Mouse (Mus musculus) limb, embryonic 11.5 days (tissue): ENCODE results near the gene Park7. TPM values are rescaled to one million over a fixed set of nuclear protein-coding genes. Genes with fewer than 3 reads are reported as not detected.
A peak's percentile ranks its signal among the peaks of the same experiment; 100 is the strongest.

Experiments
- ATAC-seq: fragments of 200-750 bp; cut with Nextera tagmentation; 2 replicates; pipeline ENCODE4 v1.8.0; 2017; ENCODE audit warnings: low read depth; ENCODE audit not compliant: insufficient number of reproducible peaks, low FRiP score, low TSS enrichment
- DNase-seq: peaks from one replicate; pipeline ENCODE4 v3.0.0-alpha.2; 2015; ENCODE audit warnings: low spot score
- H3K27ac ChIP-seq: fragments of 300-500 bp; sonication (generic); replicated peaks from 2 replicates; pipeline ENCODE4 v1.5.1; 2014; ENCODE audit warnings: low read depth, mild to moderate bottlenecking, low read length
- H3K27me3 ChIP-seq: fragments of 300-500 bp; sonication (generic); 2 replicates; pipeline ENCODE4 v1.6.1; 2014; ENCODE audit warnings: mild to moderate bottlenecking, low read length, mixed read lengths; ENCODE audit not compliant: control insufficient read depth, insufficient read depth
- H3K36me3 ChIP-seq: fragments of 300-500 bp; sonication (generic); 2 replicates; pipeline ENCODE4 v1.6.1; 2014; ENCODE audit warnings: mild to moderate bottlenecking, low read length, moderate library complexity, mixed read lengths; ENCODE audit not compliant: control insufficient read depth, insufficient read depth
- H3K4me1 ChIP-seq: fragments of 300-500 bp; sonication (generic); 2 replicates; pipeline ENCODE4 v1.6.1; 2014; ENCODE audit warnings: low read length, mixed read lengths; ENCODE audit not compliant: control insufficient read depth, insufficient read depth
- H3K4me2 ChIP-seq: fragments of 300-500 bp; sonication (generic); 2 replicates; pipeline ENCODE4 v1.6.1; 2014; ENCODE audit warnings: low read depth, mild to moderate bottlenecking, moderate library complexity; ENCODE audit not compliant: severe bottlenecking
- H3K4me3 ChIP-seq: fragments of 300-500 bp; sonication (generic); 2 replicates; pipeline ENCODE4 v1.5.1; 2014; ENCODE audit warnings: low read depth, low read length
- H3K9ac ChIP-seq: fragments of 300-500 bp; sonication (generic); 2 replicates; pipeline ENCODE4 v1.6.1; 2014; ENCODE audit warnings: mild to moderate bottlenecking, low read length
- H3K9me3 ChIP-seq: fragments of 300-500 bp; sonication (generic); 2 replicates; pipeline ENCODE4 v1.6.1; 2016; ENCODE audit warnings: low read length; ENCODE audit not compliant: control insufficient read depth
- WGBS: fragments of 180-500 bp; shearing (Covaris S2); extraction: QIAGEN DNeasy Blood & Tissue Kit; methylation state at CpG from one replicate; pipeline ENCODE4 v1.1.7; 2014; 5-methylcytosine and 5-hydroxymethylcytosine counted together
- polyA plus RNA-seq: library from polyadenylated mRNA; unstranded; fragments of >200 nt; fragmentation: Nextera tagmentation; extraction: Ambion mirVana; gene quantifications from 2 replicates; pipeline ENCODE4 v1.2.1, GENCODE M21; 2014

Gene Park7
- polyA plus RNA-seq, 1 experiment from 2014 or later, result 501 TPM

DNA sequence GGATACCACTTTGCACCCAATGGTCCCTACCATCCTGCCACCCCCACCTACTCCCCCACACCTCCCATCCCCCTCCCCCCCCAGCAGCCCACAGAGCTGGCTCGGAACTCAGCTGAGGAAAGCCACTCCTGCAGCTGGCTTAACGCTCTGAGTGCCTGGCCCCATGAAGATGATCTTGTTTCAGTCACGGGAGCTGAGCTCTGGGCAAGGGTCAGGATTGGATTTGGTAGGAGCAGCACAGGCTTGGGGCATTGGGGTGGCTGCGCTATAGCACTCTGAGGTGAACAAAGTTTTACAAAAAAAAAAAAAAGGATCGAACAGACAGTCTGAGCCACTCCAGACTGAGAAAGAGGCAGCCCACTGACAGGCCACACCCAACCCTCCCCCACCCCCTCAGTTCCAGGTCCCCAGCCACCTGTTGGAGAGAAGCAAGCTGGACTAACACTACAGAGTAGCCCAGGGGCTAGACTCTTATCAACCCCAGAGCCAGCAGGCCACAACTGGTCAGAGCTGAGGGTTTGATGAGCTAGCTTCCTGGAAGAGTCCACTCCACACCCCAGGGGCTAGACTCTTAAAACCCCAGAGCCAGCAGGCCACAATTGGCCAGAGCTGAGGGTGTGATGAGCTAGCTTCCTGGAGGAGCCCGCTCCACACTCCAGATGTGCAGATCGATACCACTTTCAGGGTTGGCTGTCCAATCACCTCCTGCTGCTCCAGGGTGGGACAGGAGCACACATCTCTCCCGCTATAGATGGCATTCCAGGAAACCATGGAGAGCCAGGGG lies 19.3 kb downstream of the Park7 start:
- no peak overlapping the region for H3K4me3 ChIP-seq
- WGBS, result 75% methylated on average over 8 of the region's 8 CpGs
- H3K9ac ChIP-seq, result no peak overlapping the region
- H3K27me3 ChIP-seq, result no peaks in the 10 kb centered on the region
- peaks cover 22% of the 10 kb centered on the region for H3K36me3 ChIP-seq
- peaks cover 5% of the 10 kb centered on the region; the same call in 1 of the 2 replicates for H3K4me1 ChIP-seq
- ATAC-seq (no peak), DNase-seq (no peak)
- H3K9me3 ChIP-seq, result no peaks in the 10 kb centered on the region
- no peak overlapping the region for H3K27ac ChIP-seq
- H3K4me2 ChIP-seq, result no peak overlapping the region

DNA sequence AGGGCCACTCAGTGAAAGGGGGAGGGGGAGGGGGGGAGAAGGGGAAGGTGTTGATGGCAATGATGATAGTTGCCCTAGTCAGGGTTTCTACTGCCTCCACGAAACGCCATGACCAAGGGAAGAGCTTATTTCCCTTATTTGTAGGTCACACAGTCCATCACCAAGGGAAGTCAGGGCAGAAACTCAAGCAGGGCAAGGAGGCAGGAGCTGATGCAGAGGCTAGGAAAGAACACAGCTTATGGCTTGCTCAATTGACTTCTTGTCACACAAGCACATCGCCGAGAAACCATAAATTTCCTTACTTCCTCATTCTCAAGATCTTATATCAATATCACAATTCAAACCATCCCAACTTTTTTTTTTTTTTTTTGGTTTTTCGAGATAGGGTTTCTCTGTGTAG lies 22.9 kb downstream of the Park7 start:
- Histone ChIP-seq H3K9ac (no peak overlapping the region), H3K9me3 (no peaks in the 10 kb centered on the region), H3K4me2 (no peak overlapping the region), H3K27me3 (no peaks in the 10 kb centered on the region), H3K4me3 (no peak overlapping the region), H3K36me3 (peaks cover 2% of the 10 kb centered on the region; the same call in 1 of the 2 replicates), H3K4me1 (peaks cover 7% of the 10 kb centered on the region; the same call in 1 of the 2 replicates), H3K27ac (no peak overlapping the region)
- DNase-seq, result no peak
- no peak for ATAC-seq
- WGBS, result 64% methylated on average over 5 of the region's 5 CpGs

GRCm38 (mm10) chr4:150889955-150890315 lies 24.3 kb downstream of the Park7 start:
- Histone ChIP-seq H3K27me3 (no peaks in the 10 kb centered on the region), H3K27ac (peak overlapping the region; percentile 32; the same call in 1 of the 2 replicates), H3K9me3 (no peaks in the 10 kb centered on the region), H3K4me3 (no peak overlapping the region), H3K9ac (no peak overlapping the region), H3K36me3 (no peaks in the 10 kb centered on the region), H3K4me2 (no peak overlapping the region), H3K4me1 (peaks cover 7% of the 10 kb centered on the region; the same call in 1 of the 2 replicates)
- WGBS, result 65% methylated on average over 13 of the region's 13 CpGs
- peak; percentile 49 for DNase-seq
- ATAC-seq, result no peak

- Histone ChIP-seq H3K4me3 (no peak overlapping the region), H3K9ac (no peak overlapping the region), H3K4me1 (peaks cover 7% of the 10 kb centered on the region; the same call in 1 of the 2 replicates), H3K36me3 (no peaks in the 10 kb centered on the region), H3K27ac (peak overlapping the region; percentile 32; the same call in 1 of the 2 replicates), H3K27me3 (no peaks in the 10 kb centered on the region), H3K9me3 (no peaks in the 10 kb centered on the region), H3K4me2 (no peak overlapping the region)
- DNase-seq (no peak), ATAC-seq (no peak)
- WGBS, result 40% methylated on average over 20 of the region's 20 CpGs
Measured at GRCm38 (mm10) chr4:150889273-150889954, 24.8 kb downstream of the Park7 start.

DNA sequence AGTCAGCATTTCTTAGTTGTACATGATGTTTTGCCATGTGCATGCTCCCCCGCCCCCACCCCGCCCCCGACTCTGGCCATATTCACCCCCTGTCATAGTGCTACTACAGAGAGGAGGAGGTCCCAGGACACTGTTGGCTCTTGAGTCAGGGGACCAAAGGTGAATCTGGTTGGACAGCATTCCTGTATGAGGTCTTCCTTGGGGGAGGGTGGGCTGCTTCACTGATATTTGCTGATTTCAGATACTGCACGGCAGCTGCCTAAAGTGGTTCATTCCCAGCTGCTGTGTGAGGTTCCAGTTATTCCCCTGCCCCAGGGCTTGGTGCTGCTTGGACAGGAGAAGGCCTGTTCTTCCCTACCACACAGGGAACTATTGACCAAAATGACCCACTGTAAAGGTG lies 25.7 kb downstream of the Park7 start:
- H3K9ac ChIP-seq, result no peak overlapping the region
- no peak overlapping the region for H3K4me2 ChIP-seq
- H3K36me3 ChIP-seq, result no peaks in the 10 kb centered on the region
- H3K4me3 ChIP-seq, result no peak overlapping the region
- H3K4me1 ChIP-seq, result peaks cover 7% of the 10 kb centered on the region; the same call in 1 of the 2 replicates
- ATAC-seq (no peak), DNase-seq (no peak)
- H3K9me3 ChIP-seq, result no peaks in the 10 kb centered on the region
- WGBS, result 85% methylated on average over 4 of the region's 4 CpGs
- H3K27me3 ChIP-seq, result no peaks in the 10 kb centered on the region
- no peak overlapping the region for H3K27ac ChIP-seq

DNA sequence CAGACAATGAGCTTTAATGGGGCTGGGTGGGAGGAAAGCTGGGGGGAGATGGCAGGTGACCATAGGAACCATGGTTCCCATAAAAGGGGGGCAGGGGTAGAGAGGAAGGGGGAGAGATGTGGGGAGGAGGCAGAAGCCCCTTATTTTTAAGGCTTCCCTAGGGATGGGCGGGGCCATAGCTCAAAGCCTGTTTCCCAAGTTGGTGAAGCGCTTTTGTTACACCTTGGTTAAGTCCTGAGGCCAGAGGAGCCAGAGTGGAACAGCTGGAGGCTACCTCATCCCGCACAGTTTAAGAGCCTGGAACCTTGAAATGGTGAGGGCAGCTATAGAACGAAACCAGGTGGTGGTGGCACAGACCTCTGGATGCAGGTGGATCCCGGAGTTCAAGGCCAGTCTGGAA lies 26.3 kb downstream of the Park7 start:
- Histone ChIP-seq H3K27me3 (no peaks in the 10 kb centered on the region), H3K4me2 (no peak overlapping the region), H3K4me1 (peaks cover 7% of the 10 kb centered on the region; the same call in 1 of the 2 replicates), H3K27ac (no peak overlapping the region), H3K9ac (no peak overlapping the region), H3K9me3 (no peaks in the 10 kb centered on the region), H3K36me3 (no peaks in the 10 kb centered on the region), H3K4me3 (no peak overlapping the region)
- ATAC-seq (no peak), DNase-seq (no peak)
- WGBS, result 71% methylated on average over 5 of the region's 5 CpGs

DNA sequence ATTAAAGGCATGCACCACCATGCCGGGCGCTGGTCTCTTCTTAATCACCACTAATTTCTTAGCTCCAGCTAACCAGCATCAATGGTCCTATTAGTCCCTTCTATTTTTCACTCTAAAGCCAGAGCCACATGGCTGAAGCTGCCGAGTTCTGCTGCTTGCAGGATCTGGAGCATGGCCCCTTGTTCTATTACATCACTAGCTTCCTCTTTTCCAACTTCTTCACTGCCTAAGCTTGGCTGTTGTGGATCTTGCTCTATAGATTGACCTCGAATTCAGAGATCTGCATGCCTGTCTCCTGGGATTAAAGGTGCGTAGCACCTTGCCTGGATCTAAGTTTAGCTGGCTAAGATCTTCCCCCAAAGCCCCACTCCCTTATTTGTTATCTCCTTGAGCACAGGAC lies 31.6 kb downstream of the Park7 start:
- Histone ChIP-seq H3K27ac (no peak overlapping the region), H3K4me1 (no peaks in the 10 kb centered on the region), H3K4me3 (no peak overlapping the region), H3K9me3 (peaks cover 13% of the 10 kb centered on the region; the same call in 1 of the 2 replicates), H3K36me3 (no peaks in the 10 kb centered on the region), H3K27me3 (no peaks in the 10 kb centered on the region), H3K9ac (no peak overlapping the region), H3K4me2 (no peak overlapping the region)
- 93% methylated on average over 5 of the region's 5 CpGs for WGBS
- ATAC-seq (no peak), DNase-seq (no peak)

DNA sequence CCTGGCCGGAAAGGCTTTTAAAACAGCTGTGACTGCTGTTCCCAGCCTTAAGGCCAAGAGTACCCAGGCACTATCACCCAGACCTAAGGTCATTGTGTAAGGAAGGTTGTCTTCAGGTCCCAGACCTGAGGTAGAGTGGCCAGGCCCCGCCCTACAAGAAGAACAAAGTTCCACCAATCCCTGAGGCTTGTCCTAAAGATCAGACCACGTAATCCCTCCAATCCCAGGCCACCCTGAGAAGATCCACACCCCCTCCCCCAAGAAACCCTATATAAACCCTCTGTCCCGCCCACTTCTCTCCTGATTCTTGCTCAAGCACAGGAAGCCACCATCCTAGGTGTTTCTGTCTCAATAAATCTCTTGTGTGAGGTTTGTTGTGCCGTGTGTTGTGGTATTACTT lies 33.9 kb downstream of the Park7 start:
- no peak for ATAC-seq
- no peak overlapping the region for H3K9ac ChIP-seq

More for the DNA sequence above, 33.9 kb downstream of the Park7 start:
- H3K27me3 ChIP-seq, result no peaks in the 10 kb centered on the region
- H3K36me3 ChIP-seq, result no peaks in the 10 kb centered on the region
- H3K9me3 ChIP-seq, result peaks cover 13% of the 10 kb centered on the region; the same call in 1 of the 2 replicates
- H3K4me3 ChIP-seq, result no peak overlapping the region
- 90% methylated on average over 5 of the region's 5 CpGs for WGBS
- DNase-seq, result no peak
- H3K4me2 ChIP-seq, result no peak overlapping the region
- H3K27ac ChIP-seq, result no peak overlapping the region
- no peaks in the 10 kb centered on the region for H3K4me1 ChIP-seq
